Mouse (Mus musculus): ENCODE data around the gene Rtp1. TPM values are rescaled to one million over a fixed set of nuclear protein-coding genes. Genes with fewer than 3 reads are reported as not detected.

Rtp1 gene
- polyA plus RNA-seq, 1 experiment from 2014 or later, result 0.42 TPM

Other genes starting within 250 kb of the Rtp1 start
- 34.6 and 36.2 TPM in 2 replicates for gene St6gal1, start 204.4 kb upstream of the Rtp1 start, polyA plus RNA-seq (2016; fragmentation: Nextera tagmentation; extraction: Ambion mirVana)
- 2.0 and 2.5 TPM in 2 replicates for gene Rtp4, start 91.2 kb downstream of the Rtp1 start, polyA plus RNA-seq (2016; fragmentation: Nextera tagmentation; extraction: Ambion mirVana)
- gene Masp1, start 91.7 kb downstream of the Rtp1 start, polyA plus RNA-seq (2016; fragmentation: Nextera tagmentation; extraction: Ambion mirVana), result 37.1 and 42.4 TPM in 2 replicates